Mouse (Mus musculus) embryonic facial prominence, embryonic 10.5 days (tissue): ENCODE results near the gene Wdr66. TPM values are rescaled to one million over a fixed set of nuclear protein-coding genes. Genes with fewer than 3 reads are reported as not detected.

Experiments used
- DNase-seq: peaks from one replicate; pipeline ENCODE4 v3.0.0-alpha.2; 2017; ENCODE audit warnings: low spot score
- H3K27ac ChIP-seq: fragments of 300-500 bp; sonication (generic); replicated peaks from 2 replicates; pipeline ENCODE4 v1.5.1; 2016; ENCODE audit warnings: mild to moderate bottlenecking
- H3K27me3 ChIP-seq: fragments of 300-500 bp; sonication (generic); replicated peaks from 2 replicates; pipeline ENCODE4 v1.6.1; 2016; ENCODE audit warnings: low read depth, mild to moderate bottlenecking; ENCODE audit not compliant: poor library complexity, severe bottlenecking
- H3K36me3 ChIP-seq: fragments of 300-500 bp; sonication (generic); replicated peaks from 2 replicates; pipeline ENCODE4 v1.6.1; 2016; ENCODE audit warnings: mild to moderate bottlenecking, moderate library complexity
- H3K4me1 ChIP-seq: fragments of 300-500 bp; sonication (generic); 2 replicates; pipeline ENCODE4 v1.6.1; 2016
- H3K4me3 ChIP-seq: fragments of 300-500 bp; sonication (generic); 2 replicates; pipeline ENCODE4 v1.5.1; 2016; ENCODE audit warnings: mild to moderate bottlenecking, moderate library complexity
- H3K9me3 ChIP-seq: fragments of 300-500 bp; sonication (generic); 2 replicates; pipeline ENCODE4 v1.6.1; 2016; ENCODE audit warnings: mild to moderate bottlenecking
- WGBS: fragments of 180-500 bp; shearing (Covaris S2); methylation state at CpG from one replicate; pipeline ENCODE4 v1.1.7; 2016; 5-methylcytosine and 5-hydroxymethylcytosine counted together
- polyA plus RNA-seq: library from polyadenylated mRNA; unstranded; fragments of >200 nt; fragmentation: Nextera tagmentation; extraction: Ambion mirVana; gene quantifications from 2 replicates; pipeline ENCODE4 v1.2.1, GENCODE M21; 2016

Gene Wdr66
- polyA plus RNA-seq, 1 experiment from 2014 or later, result 4.5 TPM

GRCm38 (mm10) chr5:123239501-123239900, 12.4 kb upstream of the Wdr66 start:
- no peaks in the 10 kb centered on the region for H3K9me3 ChIP-seq
- 93% methylated on average over 11 of the region's 11 CpGs for whole genome bisulfite sequencing
- no peak overlapping the region for H3K27ac ChIP-seq
- no peak for DNase-seq
- peaks cover 94% of the 10 kb centered on the region for H3K36me3 ChIP-seq
- H3K27me3 ChIP-seq, result no peaks in the 10 kb centered on the region
- no peaks in the 10 kb centered on the region for H3K4me1 ChIP-seq
- H3K4me3 ChIP-seq, result no peak overlapping the region

- DNase-seq, result peak; percentile 72
- Histone ChIP-seq H3K27ac (no peak overlapping the region), H3K36me3 (peaks cover 60% of the 10 kb centered on the region), H3K4me1 (no peaks in the 10 kb centered on the region), H3K9me3 (no peaks in the 10 kb centered on the region), H3K4me3 (no peak overlapping the region), H3K27me3 (no peaks in the 10 kb centered on the region)
- 25% methylated on average over 4 of the region's 4 CpGs for WGBS
These were observed 6.4 kb upstream of the Wdr66 start for GRCm38 (mm10) chr5:123245518-123245917.

DNA sequence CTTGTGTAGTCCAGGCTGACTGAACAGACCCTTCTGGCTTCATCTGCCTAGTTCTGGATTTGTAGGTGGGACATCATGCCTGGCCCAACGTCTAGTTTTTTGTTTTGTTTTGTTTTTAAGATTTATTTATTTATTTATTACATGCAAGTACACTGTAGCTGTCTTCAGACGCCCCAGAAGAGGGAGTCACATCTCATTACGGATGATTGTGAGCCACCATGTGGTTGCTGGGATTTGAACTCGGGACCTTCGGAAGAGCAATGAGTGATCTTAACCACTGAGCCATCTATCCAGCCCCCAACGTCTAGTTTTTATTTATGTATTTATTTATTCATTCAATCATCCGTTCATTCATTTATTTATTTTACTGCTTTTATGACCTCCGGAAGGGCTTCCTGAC, 512 bp upstream of the Wdr66 start:
- DNase-seq, result no peak
- Histone ChIP-seq H3K36me3 (peaks cover 18% of the 10 kb centered on the region), H3K9me3 (no peaks in the 10 kb centered on the region), H3K27ac (no peak overlapping the region), H3K4me1 (peaks cover 10% of the 10 kb centered on the region), H3K27me3 (peaks cover 22% of the 10 kb centered on the region), H3K4me3 (no peak overlapping the region)
- WGBS, result 73% methylated on average over 8 of the region's 8 CpGs

GRCm38 (mm10) chr5:123256841-123257755, 5.2 kb downstream of the Wdr66 start:
- Histone ChIP-seq H3K9me3 (no peaks in the 10 kb centered on the region), H3K36me3 (no peaks in the 10 kb centered on the region), H3K27me3 (peaks cover 22% of the 10 kb centered on the region), H3K4me3 (peak overlapping the region; percentile 44), H3K4me1 (peaks cover 20% of the 10 kb centered on the region), H3K27ac (peak overlapping the region; percentile 88)
- DNase-seq, result peak; percentile 61
- 40% methylated on average over 23 of the region's 23 CpGs for WGBS

GRCm38 (mm10) chr5:123258990-123259389, 7.1 kb downstream of the Wdr66 start:
- Histone ChIP-seq H3K27ac (no peak overlapping the region), H3K9me3 (no peaks in the 10 kb centered on the region), H3K27me3 (peaks cover 8% of the 10 kb centered on the region), H3K4me1 (peaks cover 19% of the 10 kb centered on the region), H3K4me3 (no peak overlapping the region), H3K36me3 (no peaks in the 10 kb centered on the region)
- WGBS, result 54% methylated on average over 5 of the region's 5 CpGs
- peak; percentile 65 for DNase-seq

DNA sequence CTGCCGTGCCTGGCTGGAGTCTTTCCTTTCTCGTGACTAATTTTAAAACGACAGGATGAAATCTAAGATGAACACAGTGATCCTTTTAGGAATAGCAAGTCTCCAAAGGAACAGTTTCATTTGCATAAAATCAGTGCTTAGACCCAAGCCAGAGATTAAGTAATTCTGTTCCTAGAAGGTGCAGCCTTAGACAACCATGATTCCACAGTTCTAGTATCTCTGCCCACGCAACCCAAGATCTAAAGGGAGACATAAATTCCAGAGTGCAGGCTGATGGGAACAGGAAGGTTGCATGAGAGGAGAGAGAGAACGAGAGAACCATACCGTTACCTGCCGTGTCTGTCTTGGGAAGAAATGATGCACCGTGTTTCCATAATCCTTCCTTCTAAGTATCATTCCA, 8.8 kb downstream of the Wdr66 start:
- Histone ChIP-seq H3K4me1 (peaks cover 16% of the 10 kb centered on the region), H3K27me3 (no peaks in the 10 kb centered on the region), H3K9me3 (no peaks in the 10 kb centered on the region), H3K27ac (no peak overlapping the region), H3K4me3 (no peak overlapping the region), H3K36me3 (no peaks in the 10 kb centered on the region)
- 81% methylated on average over 8 of the region's 8 CpGs for WGBS
- no peak for DNase-seq

GRCm38 (mm10) chr5:123266909-123267308, 15.0 kb downstream of the Wdr66 start:
- H3K9me3 ChIP-seq, result no peaks in the 10 kb centered on the region
- DNase-seq, result no peak
- H3K4me1 ChIP-seq, result peaks cover 16% of the 10 kb centered on the region
- 86% methylated on average over 3 of the region's 3 CpGs for WGBS
- H3K36me3 ChIP-seq, result no peaks in the 10 kb centered on the region
- no peak overlapping the region for H3K4me3 ChIP-seq
- H3K27ac ChIP-seq, result no peak overlapping the region
- no peaks in the 10 kb centered on the region for H3K27me3 ChIP-seq

DNA sequence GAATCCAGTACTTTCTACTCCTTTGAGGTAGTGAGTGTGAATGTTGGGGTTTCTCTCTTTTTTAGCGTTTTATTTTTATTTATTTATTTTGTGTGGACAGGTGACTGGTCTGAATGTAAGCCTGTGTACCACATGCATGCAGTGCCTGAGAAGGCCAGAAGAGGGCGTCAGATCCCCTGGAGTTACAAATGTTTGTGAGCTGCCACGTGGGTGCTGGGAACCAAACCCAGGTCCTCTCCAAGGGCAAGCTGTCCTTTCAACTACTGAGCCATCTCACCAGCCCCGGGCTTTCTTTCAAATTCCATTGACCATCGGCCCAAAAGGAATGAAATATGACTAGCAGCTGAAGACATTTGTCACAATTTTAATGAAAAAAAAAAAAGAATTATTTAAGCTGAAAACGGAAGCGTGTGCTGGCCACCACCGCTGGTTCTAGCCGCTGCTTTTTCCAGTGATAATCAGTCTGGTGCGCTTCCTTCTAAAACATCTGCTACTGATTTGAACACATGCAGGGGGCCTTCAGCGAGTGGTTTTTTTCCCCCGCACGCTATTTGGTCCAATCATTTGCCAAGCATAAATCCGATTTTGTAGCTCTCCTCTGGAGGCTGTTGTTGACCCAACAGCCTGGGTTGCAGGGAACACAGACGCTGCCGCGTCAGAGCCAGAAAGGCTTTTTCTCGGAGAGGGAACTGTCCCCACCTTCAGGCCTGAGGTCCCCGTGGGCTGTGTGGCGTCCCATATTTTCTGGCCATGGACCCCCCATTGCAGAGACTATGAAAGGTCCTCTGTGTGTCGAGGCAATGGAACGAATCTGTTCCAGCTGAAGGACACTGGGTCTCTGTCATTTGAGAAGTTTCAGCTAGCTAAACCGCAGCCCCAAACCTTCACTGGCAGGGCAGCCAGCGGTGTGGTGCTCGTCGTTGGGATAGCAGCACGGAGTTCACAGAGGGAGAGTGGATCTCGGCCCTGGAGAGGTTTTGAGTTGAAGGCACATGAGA, 16.9 kb downstream of the Wdr66 start:
- Histone ChIP-seq H3K27me3 (no peaks in the 10 kb centered on the region), H3K27ac (0 out of 2 replicates have a peak overlapping the region, but pooled peaks have one; percentile 15), H3K4me3 (peak overlapping the region; percentile 16; the same call in 1 of the 2 replicates), H3K36me3 (no peaks in the 10 kb centered on the region), H3K9me3 (no peaks in the 10 kb centered on the region), H3K4me1 (peaks cover 18% of the 10 kb centered on the region)
- peak; percentile 43 for DNase-seq
- 57% methylated on average over 28 of the region's 28 CpGs for WGBS

GRCm38 (mm10) chr5:123270917-123271316, 19.0 kb downstream of the Wdr66 start:
- WGBS, result 38% methylated on average over 11 of the region's 11 CpGs
- H3K27ac ChIP-seq, result no peak overlapping the region
- H3K9me3 ChIP-seq, result no peaks in the 10 kb centered on the region
- H3K27me3 ChIP-seq, result no peaks in the 10 kb centered on the region
- no peaks in the 10 kb centered on the region for H3K36me3 ChIP-seq
- H3K4me1 ChIP-seq, result peaks cover 21% of the 10 kb centered on the region
- DNase-seq, result peak; percentile 32
- H3K4me3 ChIP-seq, result no peak overlapping the region

- 82% methylated on average over 5 of the region's 5 CpGs for WGBS
- Histone ChIP-seq H3K27me3 (no peaks in the 10 kb centered on the region), H3K4me3 (no peak overlapping the region), H3K4me1 (peaks cover 21% of the 10 kb centered on the region), H3K36me3 (no peaks in the 10 kb centered on the region), H3K9me3 (no peaks in the 10 kb centered on the region), H3K27ac (no peak overlapping the region)
- DNase-seq, result no peak
These were observed 21.0 kb downstream of the Wdr66 start for GRCm38 (mm10) chr5:123272927-123273326.

- H3K9me3 ChIP-seq, result no peaks in the 10 kb centered on the region
- peaks cover 9% of the 10 kb centered on the region for H3K4me1 ChIP-seq
- DNase-seq, result no peak
- no peak overlapping the region for H3K4me3 ChIP-seq
- no peaks in the 10 kb centered on the region for H3K36me3 ChIP-seq
- WGBS, result 81% methylated on average over 9 of the region's 9 CpGs
- no peak overlapping the region for H3K27ac ChIP-seq
- no peaks in the 10 kb centered on the region for H3K27me3 ChIP-seq
These were observed 24.9 kb downstream of the Wdr66 start for GRCm38 (mm10) chr5:123276636-123277341.

DNA sequence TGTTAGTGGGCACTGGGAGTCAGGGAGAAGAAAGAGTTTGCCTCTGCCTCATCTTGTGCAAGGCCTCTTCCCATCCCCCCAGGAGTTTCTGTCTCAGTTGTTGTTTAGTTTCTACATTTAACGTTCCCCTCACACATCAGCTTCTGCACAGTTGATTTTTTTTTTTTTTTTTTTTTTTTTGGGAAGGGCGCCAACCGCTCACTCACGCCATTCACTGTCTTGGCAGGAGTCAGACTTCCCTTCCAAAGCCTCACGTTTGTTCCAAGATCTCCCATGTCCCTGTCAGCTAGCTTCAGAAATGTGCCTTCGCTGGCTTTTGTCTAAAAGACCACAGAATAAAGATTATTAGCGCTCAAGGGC, 25.4 kb downstream of the Wdr66 start:
- H3K9me3 ChIP-seq, result no peaks in the 10 kb centered on the region
- H3K27me3 ChIP-seq, result no peaks in the 10 kb centered on the region
- H3K36me3 ChIP-seq, result no peaks in the 10 kb centered on the region
- 73% methylated on average over 7 of the region's 7 CpGs for WGBS
- DNase-seq, result no peak
- H3K4me1 ChIP-seq, result peaks cover 6% of the 10 kb centered on the region; the same call in 1 of the 2 replicates
- no peak overlapping the region for H3K27ac ChIP-seq
- H3K4me3 ChIP-seq, result no peak overlapping the region
